Mouse (Mus musculus): Measurements from ENCODE around the gene Acad10. TPM values are rescaled to one million over a fixed set of nuclear protein-coding genes. Genes with fewer than 3 reads are reported as not detected.
"Not testable (repeated sequence)": the region's sequence is repeated elsewhere in the genome, so short reads cannot be mapped to it uniquely, and the experiment has no call there.

Gene Acad10
- polyA plus RNA-seq, 1 experiment from 2014 or later = 5.3 TPM

- 84% methylated on average over 6 of the region's 6 CpGs for WGBS
- H3K27ac ChIP-seq (ENCODE audit: low read depth, low read length) = no peak overlapping the region
- H3K27me3 ChIP-seq (replicated peaks; ENCODE audit: control insufficient read depth, insufficient read depth, low read length) = no peaks in the 10 kb centered on the region
- TF ChIP-seq CTCF (IDR thresholded peaks at IDR 0.05; ENCODE audit: low read depth) = no peak
- ATAC-seq = no peak
- H3K4me3 ChIP-seq (ENCODE audit: low read depth, low read length) = no peak overlapping the region
- H3K4me2 ChIP-seq (replicated peaks; ENCODE audit: low read depth) = no peak overlapping the region
- no peaks in the 10 kb centered on the region for H3K36me3 ChIP-seq (ENCODE audit: control insufficient read depth, insufficient read depth)
- H3K4me1 ChIP-seq (replicated peaks; ENCODE audit: control insufficient read depth, insufficient read depth, low read length) = no peaks in the 10 kb centered on the region
- H3K9me3 ChIP-seq (ENCODE audit: control insufficient read depth) = no peaks in the 10 kb centered on the region
- H3K9ac ChIP-seq (ENCODE audit: low read depth, low read length) = no peak overlapping the region
These were observed 23.0 kb downstream of the Acad10 start for GRCm38 (mm10) chr5:121637296-121637695.

DNA sequence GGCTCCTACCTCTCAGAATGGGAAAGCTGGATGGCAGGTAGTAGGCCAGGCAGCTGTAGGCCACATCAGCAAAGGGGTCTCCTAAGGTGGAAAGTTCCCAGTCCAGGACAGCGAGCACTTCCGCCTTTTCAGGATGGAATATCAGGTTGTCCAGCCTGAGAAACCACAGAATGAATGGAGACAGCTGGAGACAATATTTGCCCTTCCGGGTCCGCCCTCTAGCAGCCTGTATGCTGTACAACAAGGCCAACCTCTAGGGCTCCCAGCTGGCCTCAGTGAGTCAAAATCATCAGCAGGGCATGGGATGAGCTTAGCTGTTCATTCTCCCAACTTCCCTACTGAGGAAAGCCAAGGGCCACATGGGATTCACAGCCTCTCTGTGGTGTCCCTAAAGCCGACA, 25.6 kb downstream of the Acad10 start:
- no peak overlapping the region for H3K9ac ChIP-seq (ENCODE audit: low read depth, low read length)
- no peak overlapping the region for H3K4me3 ChIP-seq (ENCODE audit: low read depth, low read length)
- no peak overlapping the region for H3K4me2 ChIP-seq (replicated peaks; ENCODE audit: low read depth)
- TF ChIP-seq CTCF (IDR thresholded peaks at IDR 0.05; ENCODE audit: low read depth) = no peak
- H3K4me1 ChIP-seq (replicated peaks; ENCODE audit: control insufficient read depth, insufficient read depth, low read length) = no peaks in the 10 kb centered on the region
- H3K9me3 ChIP-seq (ENCODE audit: control insufficient read depth) = no peaks in the 10 kb centered on the region
- H3K36me3 ChIP-seq (ENCODE audit: control insufficient read depth, insufficient read depth) = no peaks in the 10 kb centered on the region
- H3K27ac ChIP-seq (ENCODE audit: low read depth, low read length) = no peak overlapping the region
- no peaks in the 10 kb centered on the region for H3K27me3 ChIP-seq (replicated peaks; ENCODE audit: control insufficient read depth, insufficient read depth, low read length)
- no peak for ATAC-seq
- WGBS = 86% methylated on average over 5 of the region's 5 CpGs

GRCm38 (mm10) chr5:121632804-121633203, 27.5 kb downstream of the Acad10 start:
- no peak for ATAC-seq
- Histone ChIP-seq H3K4me1 (replicated peaks; ENCODE audit: control insufficient read depth, insufficient read depth, low read length) (no peaks in the 10 kb centered on the region), H3K4me2 (replicated peaks; ENCODE audit: low read depth) (no peak overlapping the region), H3K36me3 (ENCODE audit: control insufficient read depth, insufficient read depth) (0 out of 2 replicates have a peak, but pooled peaks cover 4% of the 10 kb centered on the region), H3K27me3 (replicated peaks; ENCODE audit: control insufficient read depth, insufficient read depth, low read length) (no peaks in the 10 kb centered on the region), H3K9ac (ENCODE audit: low read depth, low read length) (no peak overlapping the region), H3K9me3 (ENCODE audit: control insufficient read depth) (no peaks in the 10 kb centered on the region), H3K4me3 (ENCODE audit: low read depth, low read length) (no peak overlapping the region), H3K27ac (ENCODE audit: low read depth, low read length) (no peak overlapping the region)
- WGBS = 53% methylated on average over 3 of the region's 3 CpGs
- no peak for TF ChIP-seq CTCF (IDR thresholded peaks at IDR 0.05; ENCODE audit: low read depth)

DNA sequence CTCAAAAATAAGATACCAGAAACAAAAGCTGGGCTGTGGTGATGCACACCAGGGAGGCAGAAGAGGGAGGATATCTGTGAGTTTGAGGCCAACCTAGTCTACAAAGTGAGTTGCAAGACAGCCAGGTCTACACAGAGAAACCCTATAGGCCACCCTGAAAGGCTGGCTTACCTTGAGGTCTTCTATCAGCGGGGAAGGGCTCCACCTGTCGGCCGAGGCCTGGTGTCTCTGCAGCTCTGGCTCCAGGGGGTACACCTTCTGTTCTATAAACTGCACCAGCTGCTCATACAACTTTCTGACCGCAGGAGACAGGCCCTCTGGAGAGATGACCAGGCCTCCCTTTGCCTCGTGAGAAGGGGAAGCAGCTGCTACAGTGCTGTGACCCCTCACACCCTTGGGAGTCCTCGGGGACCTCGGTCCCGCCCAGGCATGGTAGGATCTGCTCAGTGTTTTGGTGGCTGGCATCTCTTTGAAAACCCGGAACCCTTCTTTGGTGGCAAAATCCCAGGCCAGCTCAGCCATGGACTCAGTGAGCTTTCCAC, 29.1 kb downstream of the Acad10 start:
- not testable (repeated sequence) for H3K27me3 ChIP-seq (replicated peaks; ENCODE audit: control insufficient read depth, insufficient read depth, low read length); H3K4me3 ChIP-seq (ENCODE audit: low read depth, low read length); H3K4me2 ChIP-seq (replicated peaks; ENCODE audit: low read depth); H3K9ac ChIP-seq (ENCODE audit: low read depth, low read length); H3K27ac ChIP-seq (ENCODE audit: low read depth, low read length); H3K36me3 ChIP-seq (ENCODE audit: control insufficient read depth, insufficient read depth); H3K4me1 ChIP-seq (replicated peaks; ENCODE audit: control insufficient read depth, insufficient read depth, low read length); H3K9me3 ChIP-seq (ENCODE audit: control insufficient read depth); ATAC-seq
- peak; percentile 27 for TF ChIP-seq CTCF (IDR thresholded peaks at IDR 0.05; ENCODE audit: low read depth)
- 64% methylated on average over 9 of the region's 9 CpGs for WGBS

DNA sequence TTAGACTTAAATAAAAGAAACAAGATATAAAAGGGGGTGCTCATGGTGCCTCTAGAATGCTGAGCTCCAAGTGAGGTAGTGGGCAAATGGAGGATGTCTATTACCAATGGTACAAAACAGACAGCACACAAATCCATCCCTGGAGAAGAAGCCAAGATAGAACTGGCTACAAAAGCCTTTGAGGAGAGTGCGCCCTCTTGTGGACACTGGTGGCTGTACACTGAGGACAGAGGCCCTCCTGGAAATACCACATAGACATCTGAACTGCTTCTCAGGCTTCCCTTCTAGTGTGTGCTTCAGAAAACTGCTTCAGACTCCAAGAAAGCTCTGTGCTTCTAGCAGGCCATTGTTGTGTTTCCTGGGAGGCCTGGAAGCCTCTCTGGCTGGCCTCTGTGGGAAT, 32.4 kb downstream of the Acad10 start:
- no peak overlapping the region for H3K9ac ChIP-seq (ENCODE audit: low read depth, low read length)
- no peak for ATAC-seq

DNA sequence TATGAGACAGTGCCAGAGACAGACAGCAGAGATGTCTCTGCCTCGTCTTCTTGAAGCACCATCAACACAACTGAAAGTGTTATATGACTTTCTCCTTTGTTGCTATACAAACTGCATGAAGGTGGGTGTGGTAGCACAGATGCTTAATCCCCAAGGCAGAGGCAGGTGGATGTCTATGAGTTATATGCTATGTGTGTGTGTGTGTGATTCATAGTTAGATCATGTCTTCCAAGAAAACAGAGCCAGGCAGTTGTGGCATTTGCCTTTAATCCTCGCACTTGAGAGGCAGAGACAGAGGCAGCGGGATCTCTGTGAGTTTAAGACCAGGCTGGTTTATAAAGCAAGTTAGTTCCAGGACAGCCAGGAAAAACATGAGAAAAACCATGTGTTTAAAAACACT, 37.1 kb downstream of the Acad10 start:
- no peak overlapping the region for H3K9ac ChIP-seq (ENCODE audit: low read depth, low read length)
- no peak overlapping the region for H3K27ac ChIP-seq (ENCODE audit: low read depth, low read length)
- ATAC-seq = no peak

More for the DNA sequence above, 32.4 kb downstream of the Acad10 start:
- Histone ChIP-seq H3K4me2 (replicated peaks; ENCODE audit: low read depth) (no peak overlapping the region), H3K36me3 (ENCODE audit: control insufficient read depth, insufficient read depth) (0 out of 2 replicates have a peak, but pooled peaks cover 4% of the 10 kb centered on the region), H3K4me3 (ENCODE audit: low read depth, low read length) (no peak overlapping the region), H3K9me3 (ENCODE audit: control insufficient read depth) (no peaks in the 10 kb centered on the region), H3K27me3 (replicated peaks; ENCODE audit: control insufficient read depth, insufficient read depth, low read length) (no peaks in the 10 kb centered on the region), H3K4me1 (replicated peaks; ENCODE audit: control insufficient read depth, insufficient read depth, low read length) (no peaks in the 10 kb centered on the region), H3K27ac (ENCODE audit: low read depth, low read length) (no peak overlapping the region)
- TF ChIP-seq CTCF (IDR thresholded peaks at IDR 0.05; ENCODE audit: low read depth) = peak; percentile 92
- 0% methylated on average over 1 of the region's 1 CpGs for WGBS

DNA sequence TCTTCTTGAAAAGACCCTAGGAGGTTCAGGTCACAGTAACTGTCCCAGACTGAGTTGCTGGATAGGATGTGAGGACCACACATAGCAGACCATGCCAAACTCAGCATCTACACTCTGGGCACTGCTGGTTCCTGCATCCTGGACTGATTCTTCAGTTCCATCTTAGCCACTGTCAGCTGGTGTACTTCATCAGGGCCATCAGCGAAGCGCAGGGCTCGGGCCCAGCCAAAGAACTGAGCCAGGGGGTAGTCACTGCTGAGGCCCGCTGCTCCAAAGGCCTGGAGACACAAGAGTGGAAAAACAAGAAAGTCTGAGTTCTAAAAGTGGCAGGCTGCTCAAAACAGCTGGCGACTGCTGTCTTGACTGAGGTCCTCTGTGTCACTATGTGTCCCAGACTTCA, 39.2 kb downstream of the Acad10 start:
- Histone ChIP-seq H3K9ac (ENCODE audit: low read depth, low read length) (no peak overlapping the region), H3K9me3 (ENCODE audit: control insufficient read depth) (no peaks in the 10 kb centered on the region), H3K27ac (ENCODE audit: low read depth, low read length) (no peak overlapping the region), H3K4me1 (replicated peaks; ENCODE audit: control insufficient read depth, insufficient read depth, low read length) (no peaks in the 10 kb centered on the region), H3K36me3 (ENCODE audit: control insufficient read depth, insufficient read depth) (no peaks in the 10 kb centered on the region), H3K27me3 (replicated peaks; ENCODE audit: control insufficient read depth, insufficient read depth, low read length) (no peaks in the 10 kb centered on the region), H3K4me2 (replicated peaks; ENCODE audit: low read depth) (no peak overlapping the region), H3K4me3 (ENCODE audit: low read depth, low read length) (no peak overlapping the region)
- no peak for ATAC-seq
- WGBS = 98% methylated on average over 5 of the region's 5 CpGs
- no peak for TF ChIP-seq CTCF (IDR thresholded peaks at IDR 0.05; ENCODE audit: low read depth)

More for the DNA sequence above, 37.1 kb downstream of the Acad10 start:
- no peak overlapping the region for H3K4me2 ChIP-seq (replicated peaks; ENCODE audit: low read depth)
- no peaks in the 10 kb centered on the region for H3K27me3 ChIP-seq (replicated peaks; ENCODE audit: control insufficient read depth, insufficient read depth, low read length)
- no peaks in the 10 kb centered on the region for H3K4me1 ChIP-seq (replicated peaks; ENCODE audit: control insufficient read depth, insufficient read depth, low read length)
- no peaks in the 10 kb centered on the region for H3K36me3 ChIP-seq (ENCODE audit: control insufficient read depth, insufficient read depth)
- H3K4me3 ChIP-seq (ENCODE audit: low read depth, low read length) = no peak overlapping the region
- no peak for TF ChIP-seq CTCF (IDR thresholded peaks at IDR 0.05; ENCODE audit: low read depth)
- 82% methylated on average over 3 of the region's 3 CpGs for WGBS
- no peaks in the 10 kb centered on the region for H3K9me3 ChIP-seq (ENCODE audit: control insufficient read depth)
